Mouse (Mus musculus): ENCODE data around the gene Hist2h3b.
"Not testable (repeated sequence)": the region's sequence is repeated elsewhere in the genome, so short reads cannot be mapped to it uniquely, and the experiment has no call there.

Gene Hist2h3b

GRCm38 (mm10) chr3:96239949-96240798, 28.3 kb upstream of the Hist2h3b start, which contains the start of gene Hist2h2aa2:
TSS of gene Hist2h2aa2 (minus strand) at chr3:96240276.
- DNase-seq = peak; percentile 95

- DNase-seq = no peak
Observed at GRCm38 (mm10) chr3:96240799-96241197, 27.7 kb upstream of the Hist2h3b start.

- DNase-seq = peak; percentile 47
Observed at GRCm38 (mm10) chr3:96243921-96244572, 24.4 kb upstream of the Hist2h3b start.

GRCm38 (mm10) chr3:96245003-96245886, 23.2 kb upstream of the Hist2h3b start, which contains the start of gene Hist2h2aa1:
TSS of gene Hist2h2aa1 (plus strand) at chr3:96245497.
- DNase-seq = peak; percentile 86

GRCm38 (mm10) chr3:96246018-96246417, 22.4 kb upstream of the Hist2h3b start:
- DNase-seq = not testable (repeated sequence)

- DNase-seq = not testable (repeated sequence)
Observed at GRCm38 (mm10) chr3:96246427-96246856, 22.0 kb upstream of the Hist2h3b start, which contains the start of gene Hist2h3c1. TSS of gene Hist2h3c1 (plus strand) at chr3:96246685.

GRCm38 (mm10) chr3:96247356-96248140, 20.9 kb upstream of the Hist2h3b start:
- DNase-seq = no peak

- no peak for DNase-seq
Observed at GRCm38 (mm10) chr3:96248141-96249033, 20.1 kb upstream of the Hist2h3b start.

GRCm38 (mm10) chr3:96249034-96249345, 19.5 kb upstream of the Hist2h3b start:
- DNase-seq = peak; percentile 38

- no peak for DNase-seq
Observed at GRCm38 (mm10) chr3:96250890-96251289, 17.6 kb upstream of the Hist2h3b start.

GRCm38 (mm10) chr3:96251787-96252186, 16.7 kb upstream of the Hist2h3b start:
- DNase-seq = no peak

- no peak for DNase-seq
Observed at GRCm38 (mm10) chr3:96254683-96255355, 13.6 kb upstream of the Hist2h3b start.

- DNase-seq = no peak
Observed at GRCm38 (mm10) chr3:96255926-96256593, 12.4 kb upstream of the Hist2h3b start.

- DNase-seq = no peak
Observed at GRCm38 (mm10) chr3:96257190-96257589, 11.3 kb upstream of the Hist2h3b start.

- no peak for DNase-seq
Observed at GRCm38 (mm10) chr3:96260220-96260619, 8.2 kb upstream of the Hist2h3b start.

GRCm38 (mm10) chr3:96261623-96262022, 6.8 kb upstream of the Hist2h3b start:
- DNase-seq = no peak

GRCm38 (mm10) chr3:96262216-96262875, 6.1 kb upstream of the Hist2h3b start:
- DNase-seq = peak; percentile 56

GRCm38 (mm10) chr3:96262979-96263550, 5.4 kb upstream of the Hist2h3b start, which contains the start of gene Hist2h4:
TSS of gene Hist2h4 (minus strand) at chr3:96263311.
- peak; percentile 95 for DNase-seq
